Mouse (Mus musculus): ENCODE data around the gene Il5ra.

Il5ra gene

DNA sequence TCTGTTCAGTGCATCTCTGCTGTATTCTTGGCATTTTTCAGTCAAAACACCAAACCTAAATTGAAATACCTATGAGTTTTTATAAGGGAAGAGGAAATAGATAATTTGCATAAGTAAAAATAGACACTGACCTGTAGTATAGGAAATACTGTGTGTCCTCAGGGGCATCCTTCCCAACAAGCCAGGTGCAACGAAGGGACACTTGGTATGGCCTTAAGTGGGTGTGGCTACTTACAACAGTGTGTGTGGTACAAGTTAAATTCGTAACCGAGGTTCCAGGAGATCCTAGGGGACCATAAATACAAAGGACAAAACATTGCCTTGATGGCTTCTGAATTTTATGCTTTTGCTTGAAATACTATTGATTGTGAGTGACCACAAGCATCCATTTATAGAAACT is 10.6 kb downstream of the Il5ra start:
- no peak for DNase-seq (ENCODE audit: low spot score)

DNA sequence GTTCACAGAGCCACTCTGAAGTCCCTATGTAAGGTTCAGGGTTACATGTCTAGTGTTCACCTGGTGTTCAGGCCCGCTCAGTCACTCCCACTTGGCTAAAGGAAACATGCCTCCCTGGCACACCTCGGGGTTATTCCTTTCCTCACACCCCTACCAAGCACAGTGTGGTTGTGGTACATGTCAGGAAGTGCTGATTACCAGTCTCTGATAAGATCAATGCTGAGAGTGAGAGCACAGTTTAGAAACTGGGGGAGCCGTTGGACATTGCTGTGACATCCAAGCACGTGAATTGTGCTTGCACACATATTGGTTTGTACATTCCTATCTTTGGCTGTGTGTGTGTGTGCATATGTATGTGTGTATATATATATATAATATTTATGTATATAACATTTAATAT is 16.3 kb downstream of the Il5ra start:
- no peak for DNase-seq (ENCODE audit: low spot score)

DNA sequence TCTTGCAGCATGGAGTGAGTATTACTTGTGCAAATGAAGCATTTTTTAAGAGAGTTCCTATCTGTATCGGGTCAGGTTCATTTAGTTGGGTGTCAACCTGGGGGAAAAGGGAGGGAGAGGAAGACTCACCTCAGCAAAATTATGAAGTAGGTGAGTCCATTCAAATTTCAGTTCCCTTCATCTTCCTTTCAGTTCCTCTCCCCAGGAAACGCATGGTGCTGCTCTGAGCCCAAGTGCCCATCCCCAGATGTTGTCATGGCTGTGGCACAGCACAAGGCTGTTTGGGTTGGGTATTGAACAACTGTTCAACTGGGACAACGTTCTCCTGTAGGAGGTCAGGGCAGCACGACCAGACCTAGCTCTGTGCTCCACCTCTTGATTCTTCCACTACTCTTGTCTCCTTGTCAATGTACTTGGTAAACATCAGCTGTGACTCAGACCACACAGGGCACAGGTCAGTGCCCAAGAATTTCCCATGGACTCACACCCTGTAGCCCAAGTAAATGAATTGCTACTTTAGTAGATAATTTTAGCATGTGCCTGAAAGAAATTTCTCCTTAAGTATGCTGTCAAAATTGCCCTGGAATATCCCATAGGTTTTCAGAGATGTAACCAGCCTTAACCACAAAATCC is 19.0 kb downstream of the Il5ra start:
- no peak for DNase-seq (ENCODE audit: low spot score)

DNA sequence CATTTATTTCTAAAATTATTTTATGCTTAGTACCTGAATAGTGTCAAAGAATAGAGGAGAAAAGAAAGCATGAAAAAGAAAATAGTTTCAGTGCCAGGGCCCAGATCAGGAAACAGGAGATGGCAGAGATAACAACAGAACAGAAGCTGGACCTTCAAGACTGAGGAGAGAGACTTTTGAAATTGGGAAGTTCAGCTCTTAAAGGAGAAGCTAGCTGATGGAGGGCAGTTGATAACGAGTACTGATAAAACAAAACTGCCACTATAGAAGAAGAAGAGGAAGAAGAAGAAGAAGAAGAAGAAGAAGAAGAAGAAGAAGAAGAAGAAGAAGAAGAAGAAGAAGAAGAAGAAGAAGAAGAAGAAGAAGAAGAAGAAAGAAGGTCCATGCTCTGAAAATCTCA is 21.1 kb downstream of the Il5ra start:
- no peak for DNase-seq (ENCODE audit: low spot score)

DNA sequence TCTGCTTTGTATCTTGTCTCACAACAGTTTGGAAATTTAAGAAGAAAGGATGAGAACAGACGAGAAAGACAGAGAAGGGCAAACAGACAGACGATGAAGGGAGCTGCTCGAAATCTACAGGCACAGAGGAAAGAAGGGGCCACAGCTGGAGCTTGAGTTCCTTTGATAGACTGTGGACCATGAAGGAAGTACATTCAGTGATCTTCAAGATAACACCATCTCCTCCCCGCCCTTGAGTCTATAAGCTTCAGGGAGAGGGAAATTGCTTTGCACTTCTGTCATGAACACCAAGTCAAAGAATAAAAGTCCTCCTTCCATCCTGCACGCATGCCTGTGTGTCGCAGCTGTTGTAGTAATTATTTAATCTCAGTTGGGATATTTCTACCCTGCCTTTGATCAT is 22.8 kb downstream of the Il5ra start:
- DNase-seq (ENCODE audit: low spot score): no peak

DNA sequence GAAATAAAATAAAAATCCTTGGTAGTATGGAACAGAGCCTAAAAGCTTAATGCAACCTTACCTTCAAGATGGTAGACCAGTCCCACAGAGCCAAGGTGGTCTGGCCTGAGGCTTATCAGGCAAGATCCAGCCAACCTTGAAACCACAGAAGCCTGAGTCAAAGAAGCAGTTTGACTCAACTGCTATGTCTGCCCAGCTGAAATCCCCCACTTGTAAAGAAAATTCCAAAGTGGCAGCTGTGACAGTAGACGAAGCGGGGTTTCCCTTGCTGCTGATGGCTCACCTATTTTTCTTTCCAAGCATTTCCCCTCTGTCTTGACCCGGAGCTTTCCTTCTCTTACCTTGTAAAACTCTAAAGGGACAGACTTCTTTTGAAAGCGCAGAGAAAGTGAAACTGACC is 23.2 kb downstream of the Il5ra start:
- DNase-seq (ENCODE audit: low spot score): no peak

DNA sequence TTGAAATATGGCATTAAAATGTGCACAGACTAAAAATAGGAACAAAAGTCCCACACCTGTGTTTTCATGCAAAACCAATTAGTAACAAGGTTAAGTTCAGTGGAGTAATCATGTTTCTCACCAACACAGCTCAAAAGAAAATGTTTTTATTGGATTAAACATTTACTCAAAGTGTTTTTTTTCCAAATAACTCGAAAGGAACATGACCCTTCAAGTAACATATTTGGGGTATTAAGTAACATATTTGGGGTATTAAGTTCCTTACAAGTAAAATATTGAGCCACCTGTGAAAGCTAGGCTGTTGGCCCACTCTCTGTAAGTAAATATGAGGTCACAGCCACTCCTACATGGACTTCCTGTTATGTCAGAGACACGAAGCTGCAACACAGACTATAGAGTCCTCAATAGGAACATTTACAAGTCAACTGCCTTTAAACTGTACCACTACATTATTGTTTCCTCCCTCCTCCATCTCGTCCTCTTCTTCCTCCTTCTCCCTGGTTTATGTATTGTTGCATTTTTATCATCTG is 43.3 kb downstream of the Il5ra start:
- DNase-seq (ENCODE audit: low spot score): no peak

DNA sequence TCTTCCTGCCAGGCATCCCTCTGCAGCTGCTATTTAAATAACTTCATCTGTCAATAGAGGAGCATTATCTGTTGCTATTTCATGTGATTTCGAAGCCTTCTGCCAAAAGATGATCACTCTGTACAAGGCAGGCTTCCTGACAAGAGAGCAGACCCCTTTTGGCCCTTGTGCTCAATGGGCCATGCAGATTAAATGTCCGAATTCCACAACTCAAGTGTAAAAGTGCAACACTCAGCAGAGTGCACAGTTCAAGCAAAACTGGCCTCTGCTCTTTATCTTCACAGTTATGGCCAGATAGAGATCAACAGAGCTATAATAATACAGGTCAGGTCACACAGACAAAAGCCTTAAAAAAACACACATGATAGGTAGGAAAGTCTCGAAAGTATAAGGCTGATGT is 46.9 kb downstream of the Il5ra start:
- no peak for DNase-seq (ENCODE audit: low spot score)

DNA sequence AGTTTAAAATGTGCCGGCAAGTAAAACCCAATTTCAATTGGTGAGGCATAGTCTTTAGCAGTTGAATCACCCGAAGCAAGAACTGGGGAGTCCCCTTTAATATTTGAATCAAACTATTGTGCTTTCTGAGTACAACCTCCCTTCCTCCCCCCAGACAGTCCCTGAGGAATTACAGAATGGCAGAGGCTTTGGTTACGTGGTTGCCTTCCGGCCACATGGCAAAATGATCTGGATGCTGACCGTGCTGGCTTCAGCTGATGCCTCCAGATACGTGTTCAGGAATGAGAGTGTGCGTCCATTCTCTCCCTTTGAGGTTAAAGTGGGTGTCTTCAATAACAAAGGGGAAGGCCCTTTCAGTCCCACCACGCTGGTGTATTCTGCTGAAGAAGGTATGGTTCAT is 73.3 kb downstream of the Il5ra start:
- DNase-seq (ENCODE audit: low spot score): no peak

DNA sequence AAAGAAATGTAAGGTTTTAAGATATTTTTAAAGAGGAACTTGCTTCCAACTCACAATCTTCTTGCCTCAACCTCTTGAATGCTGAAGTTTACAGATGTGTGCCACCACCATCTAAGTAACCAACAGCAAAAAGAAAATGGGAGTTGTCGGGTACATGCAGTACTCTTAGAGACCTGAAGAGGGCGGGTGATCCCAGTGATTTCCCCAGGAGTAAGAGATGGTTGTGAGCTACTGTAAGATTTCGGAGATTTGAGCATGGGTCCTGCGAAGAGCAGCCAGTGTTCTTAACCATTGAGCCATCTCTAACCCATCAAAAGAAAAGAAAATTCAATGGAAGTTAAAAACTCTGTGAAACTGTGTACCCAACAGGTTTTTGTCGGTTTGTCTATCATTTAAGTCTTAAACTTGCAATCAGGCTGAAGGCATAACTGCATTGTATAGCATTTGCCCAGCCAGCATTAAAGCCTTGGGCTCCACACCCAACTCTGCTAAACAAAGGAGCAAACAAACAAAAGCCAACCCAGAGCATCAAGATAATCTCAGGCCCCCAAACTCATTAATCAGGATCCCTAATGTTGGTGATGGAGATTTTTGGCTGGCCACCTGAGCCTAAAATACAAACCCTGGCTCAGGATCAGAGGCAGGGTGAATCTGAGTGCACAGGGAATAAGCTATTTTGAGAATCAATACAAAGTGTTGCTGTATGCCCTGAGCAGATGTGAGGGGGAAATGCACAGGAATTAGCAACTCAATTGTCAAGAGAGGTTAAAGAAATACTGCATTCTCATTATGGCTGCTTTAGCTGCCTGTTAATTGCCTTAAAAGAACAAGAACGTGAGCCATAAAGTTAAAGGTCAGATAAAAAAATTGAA is 84.8 kb downstream of the Il5ra start:
- DNase-seq (ENCODE audit: low spot score): no peak

All from left cerebral cortex, adult 11 months (tissue).